Mouse (Mus musculus) bone marrow, adult 2 months (tissue): ENCODE data around the gene Tmem72.

Experiments
- CTCF ChIP-seq: fragments of 200-500 bp; IDR thresholded peaks from 2 replicates; pipeline ENCODE4 v1.5.1; 2011; ENCODE audit warnings: low read length, control low read depth; ENCODE audit not compliant: control insufficient read depth, insufficient read depth
- POLR2A ChIP-seq: fragments of 200-500 bp; IDR thresholded peaks from 2 replicates; pipeline ENCODE4 v1.6.1; 2011; ENCODE audit warnings: low read depth, mild to moderate bottlenecking, control low read depth, low read length, borderline replicate concordance; ENCODE audit not compliant: control insufficient read depth

DNA sequence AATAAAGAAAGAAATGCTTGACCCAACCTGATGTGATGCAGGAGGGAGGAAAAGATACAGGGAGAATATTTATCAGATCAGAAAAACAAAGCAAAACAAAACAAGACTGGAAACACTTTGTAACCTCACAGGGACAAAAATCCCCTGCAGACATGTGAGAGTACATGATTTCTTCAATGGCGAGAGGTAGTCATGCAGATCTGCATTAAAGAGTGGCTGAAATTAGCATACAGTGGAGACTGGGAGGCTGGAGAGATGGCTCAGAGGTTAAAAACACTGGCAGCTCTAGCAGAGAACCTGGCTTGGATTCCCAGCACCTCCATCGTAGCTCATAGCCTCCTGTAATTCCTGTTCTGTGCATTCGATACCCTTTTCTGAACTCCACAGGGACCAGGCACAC, 4.2 kb downstream of the Tmem72 start:
- TF ChIP-seq CTCF: no peak
- no peak for TF ChIP-seq POLR2A
